Mouse (Mus musculus): Measurements from ENCODE around the gene Creb1.

Gene Creb1

GRCm38 (mm10) chr1:64532589-64533470 is at the start of gene Creb1:
Gene Creb1 (plus strand): TSS chr1:64532645.
- in situ Hi-C loops (cut with MboI) = loop anchor here (10.0 to 25.0 kb wide), 2 partner anchors 202 to 221 kb away; partner anchors contain the start of gene Fzd5

GRCm38 (mm10) chr1:64488521-64489029 is 43.9 kb upstream of the Creb1 start:
- in situ Hi-C loops (cut with MboI) = no loop called here

- in situ Hi-C loops (cut with MboI) = no loop called here
Measured at GRCm38 (mm10) chr1:64496803-64497202, 35.6 kb upstream of the Creb1 start.

- in situ Hi-C loops (cut with MboI) = no loop called here
Measured at GRCm38 (mm10) chr1:64501382-64502140, 30.9 kb upstream of the Creb1 start.

- in situ Hi-C loops (cut with MboI) = no loop called here
Measured at GRCm38 (mm10) chr1:64508479-64509096, 23.9 kb upstream of the Creb1 start.

- in situ Hi-C loops (cut with MboI) = no loop called here
Measured at GRCm38 (mm10) chr1:64509678-64510077, 22.8 kb upstream of the Creb1 start.

- in situ Hi-C loops (cut with MboI) = no loop called here
Measured at GRCm38 (mm10) chr1:64514184-64514583, 18.3 kb upstream of the Creb1 start.

- in situ Hi-C loops (cut with MboI) = no loop called here
Measured at GRCm38 (mm10) chr1:64516593-64516992, 15.9 kb upstream of the Creb1 start.

- in situ Hi-C loops (cut with MboI) = no loop called here
Measured at GRCm38 (mm10) chr1:64518480-64518879, 14.0 kb upstream of the Creb1 start.

- in situ Hi-C loops (cut with MboI) = no loop called here
Measured at GRCm38 (mm10) chr1:64519345-64519744, 13.1 kb upstream of the Creb1 start.

GRCm38 (mm10) chr1:64519901-64520300 is 12.5 kb upstream of the Creb1 start:
- in situ Hi-C loops (cut with MboI) = no loop called here

- in situ Hi-C loops (cut with MboI) = no loop called here
Measured at GRCm38 (mm10) chr1:64521734-64522133, 10.7 kb upstream of the Creb1 start.

- in situ Hi-C loops (cut with MboI) = no loop called here
Measured at GRCm38 (mm10) chr1:64522637-64523036, 9.8 kb upstream of the Creb1 start.

- in situ Hi-C loops (cut with MboI) = no loop called here
Measured at GRCm38 (mm10) chr1:64523117-64523516, 9.3 kb upstream of the Creb1 start.

GRCm38 (mm10) chr1:64524661-64525060 is 7.8 kb upstream of the Creb1 start:
- in situ Hi-C loops (cut with MboI) = loop anchor here (25.0 kb wide), 1 partner anchor 212 kb away; no protein-coding TSS in a partner anchor

GRCm38 (mm10) chr1:64527626-64528025 is 4.8 kb upstream of the Creb1 start:
- in situ Hi-C loops (cut with MboI) = loop anchor here (25.0 kb wide), 1 partner anchor 215 kb away; no protein-coding TSS in a partner anchor

- in situ Hi-C loops (cut with MboI) = loop anchor here (10.0 to 25.0 kb wide), 2 partner anchors 205 to 218 kb away; partner anchors contain the start of gene Fzd5
Measured at GRCm38 (mm10) chr1:64529781-64530315, 2.6 kb upstream of the Creb1 start.

GRCm38 (mm10) chr1:64531548-64531947 is 897 bp upstream of the Creb1 start:
- in situ Hi-C loops (cut with MboI) = loop anchor here (10.0 to 25.0 kb wide), 2 partner anchors 203 to 219 kb away; partner anchors contain the start of gene Fzd5

GRCm38 (mm10) chr1:64532067-64532523 is 350 bp upstream of the Creb1 start:
- in situ Hi-C loops (cut with MboI) = loop anchor here (10.0 to 25.0 kb wide), 2 partner anchors 203 to 220 kb away; partner anchors contain the start of gene Fzd5

GRCm38 (mm10) chr1:64533471-64534443 is 1.3 kb downstream of the Creb1 start:
- in situ Hi-C loops (cut with MboI) = loop anchor here (10.0 to 25.0 kb wide), 2 partner anchors 201 to 221 kb away; partner anchors contain the start of gene Fzd5
